Mouse (Mus musculus) stomach, adult 2 months (tissue): ENCODE results near the gene Ociad1. TPM values are rescaled to one million over a fixed set of nuclear protein-coding genes. Genes with fewer than 3 reads are reported as not detected.

Experiments
- polyA plus RNA-seq: library from polyadenylated mRNA; depleted of rRNA; stranded (reverse); fragments of >200 nt; gene quantifications from 2 replicates; pipeline ENCODE4 v1.2.3, GENCODE M21; 2012; rRNA removed

Ociad1 gene
- polyA plus RNA-seq, result 25.5 and 29.9 TPM in 2 replicates

GRCm38 (mm10) chr5:73292502-73293457 lies at the start of gene Ociad1:
Ociad1 (plus strand) TSS chr5:73292784.

DNA sequence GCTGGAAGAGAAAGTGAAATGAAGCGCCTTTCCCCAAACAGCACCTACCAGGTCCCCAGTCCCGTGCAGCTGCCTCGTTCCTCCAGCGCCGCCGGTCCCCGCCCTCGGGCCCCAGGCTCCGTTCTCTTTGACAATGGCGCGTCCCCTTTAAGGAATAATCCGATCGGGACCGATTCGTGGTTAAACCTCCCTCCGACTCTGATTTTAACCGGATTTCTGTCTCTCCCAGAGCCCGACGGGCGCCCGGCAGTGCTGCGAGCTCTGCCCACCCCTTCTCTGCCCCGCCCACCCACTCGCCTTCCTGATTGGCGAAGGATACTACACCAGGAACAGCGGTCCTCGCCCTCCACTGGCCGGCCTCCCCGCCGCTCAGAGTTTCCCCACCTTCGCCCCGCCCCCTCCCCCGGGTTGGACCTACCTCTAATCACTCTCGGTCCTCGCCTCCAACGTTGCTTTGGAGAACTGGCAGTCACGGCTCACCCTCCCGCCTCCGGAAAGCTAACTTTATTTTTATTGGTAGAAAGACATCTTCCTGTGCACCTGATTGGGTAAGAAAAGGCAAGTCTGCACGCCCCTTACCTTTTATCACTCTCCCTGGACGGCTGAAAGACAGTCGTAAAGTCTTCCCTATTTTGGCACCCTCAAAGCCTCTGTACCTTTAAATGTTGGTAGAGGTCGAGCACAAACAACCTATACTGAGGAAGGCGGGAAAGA lies 36.1 kb upstream of the Ociad1 start, which contains the start of gene Fryl:
Gene Fryl, minus strand, starts transcription at position 268 of the 714 bp plus-strand sequence.

GRCm38 (mm10) chr5:73340723-73341235 lies 48.2 kb downstream of the Ociad1 start, which contains the start of gene Ociad2:
Ociad2 (minus strand) TSS chr5:73341028.

Other genes with a start within 250 kb of the Ociad1 start
- 18.1 and 32.8 TPM in 2 replicates for gene Fryl, start 36.2 kb upstream of the Ociad1 start, polyA plus RNA-seq
- 2.8 and 3.0 TPM in 2 replicates for gene Ociad2, start 48.2 kb downstream of the Ociad1 start, polyA plus RNA-seq
- gene Cwh43, start 113.3 kb downstream of the Ociad1 start, polyA plus RNA-seq, result 28.8 and 35.2 TPM in 2 replicates
- 0.48 and 0.74 TPM in 2 replicates for gene Dcun1d4, start 188.2 kb downstream of the Ociad1 start, polyA plus RNA-seq